Mouse (Mus musculus) cerebellum, adult 9-11 months (tissue): ENCODE data around the gene Txndc12.

ENCODE experiments used
- DNase-seq: peaks from one replicate; pipeline ENCODE4 v3.0.0; 2022

The Txndc12 gene

DNA sequence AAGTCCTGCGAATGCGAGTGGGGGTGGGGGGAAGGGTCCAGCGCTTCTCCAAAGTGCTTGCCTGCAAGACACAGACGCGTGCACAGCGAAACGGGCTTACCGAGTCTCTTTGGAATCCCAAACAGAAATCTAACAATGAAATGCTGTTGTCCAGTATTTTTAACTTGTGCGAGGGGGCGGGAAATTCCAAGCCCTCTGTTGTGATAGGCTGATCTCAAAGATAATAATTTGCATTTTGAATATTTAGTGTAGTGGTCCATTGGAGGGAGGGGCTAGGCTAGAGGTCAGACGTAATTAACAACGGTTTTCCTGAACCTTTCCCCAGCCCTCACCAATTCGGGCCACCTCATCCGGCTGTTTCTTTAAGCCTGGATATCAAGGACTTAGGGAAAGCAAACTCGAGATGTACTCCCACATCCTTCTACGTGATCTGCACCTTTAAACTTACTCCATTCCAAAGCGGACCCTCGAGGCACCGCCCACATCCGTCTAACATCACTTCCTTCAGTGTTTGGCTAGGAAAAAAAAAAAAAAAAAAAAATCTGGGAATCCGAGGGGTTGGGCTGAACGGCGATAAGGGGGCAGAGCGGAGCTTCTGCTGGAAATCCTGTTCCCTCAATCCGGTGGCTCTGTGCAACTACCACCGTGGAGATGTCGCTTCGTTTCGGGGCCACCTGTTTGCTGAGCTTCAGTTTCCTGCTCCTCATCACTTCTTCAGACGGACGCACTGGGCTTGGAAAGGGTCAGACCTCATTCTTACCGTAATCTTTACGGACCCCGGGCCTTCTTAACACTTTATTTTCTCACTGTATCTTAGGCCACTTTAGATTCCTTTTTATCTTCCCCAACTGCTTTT, at the start of gene Txndc12:
Txndc12 (plus strand) TSS at position 487 of the 856 bp plus-strand sequence.
- DNase-seq, result peak; percentile 88

DNA sequence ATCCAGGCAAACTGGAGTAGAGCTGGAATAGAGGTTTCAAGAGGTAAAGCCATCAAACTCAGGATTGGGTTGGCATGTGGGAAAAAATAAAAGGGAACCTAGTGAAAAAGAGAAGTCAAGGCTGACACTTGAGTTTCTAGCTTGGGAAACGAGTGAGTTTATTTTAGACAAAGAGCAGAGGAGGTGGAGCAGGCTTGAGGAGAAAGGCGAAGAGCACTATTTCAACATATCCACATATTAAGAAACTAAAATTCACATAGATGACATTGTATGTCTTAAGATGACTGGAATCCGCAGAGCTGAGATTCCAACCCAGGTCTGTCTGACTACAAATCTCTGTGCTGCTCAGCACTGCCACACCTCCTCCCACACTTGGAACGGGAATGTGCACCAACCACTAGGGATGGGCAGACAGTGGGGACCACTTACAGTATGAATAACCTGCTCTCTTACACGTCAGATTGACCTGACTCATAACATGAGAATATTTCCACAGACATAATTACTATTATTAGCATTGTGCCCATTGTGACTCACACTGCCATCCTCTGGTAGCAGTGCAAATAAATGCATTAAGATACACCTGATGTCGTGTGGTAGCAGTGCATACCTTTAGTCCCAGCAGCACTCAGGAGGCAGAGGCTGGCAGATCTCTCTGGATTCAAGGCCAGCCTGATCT, 45.0 kb upstream of the Txndc12 start:
- no peak for DNase-seq

DNA sequence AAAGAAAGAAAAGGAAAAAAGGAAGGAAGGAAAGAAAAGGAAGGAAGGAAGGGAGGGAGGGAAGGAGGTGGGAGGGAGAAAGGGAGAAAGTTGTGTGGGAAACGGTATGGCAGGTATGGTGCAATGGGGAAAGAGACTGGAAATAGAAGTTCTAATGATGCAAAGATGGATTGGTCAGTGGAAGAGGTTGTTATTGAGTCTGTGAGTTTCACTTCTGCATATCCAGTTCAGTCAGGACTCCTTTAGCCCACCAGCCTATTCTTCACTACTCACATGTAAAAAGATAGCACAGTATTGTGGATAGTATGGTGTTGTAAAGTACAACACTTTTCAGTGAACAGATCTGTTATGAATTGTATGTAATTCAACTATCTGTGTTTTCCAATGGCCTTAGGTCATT, 43.9 kb upstream of the Txndc12 start:
- DNase-seq, result no peak

DNA sequence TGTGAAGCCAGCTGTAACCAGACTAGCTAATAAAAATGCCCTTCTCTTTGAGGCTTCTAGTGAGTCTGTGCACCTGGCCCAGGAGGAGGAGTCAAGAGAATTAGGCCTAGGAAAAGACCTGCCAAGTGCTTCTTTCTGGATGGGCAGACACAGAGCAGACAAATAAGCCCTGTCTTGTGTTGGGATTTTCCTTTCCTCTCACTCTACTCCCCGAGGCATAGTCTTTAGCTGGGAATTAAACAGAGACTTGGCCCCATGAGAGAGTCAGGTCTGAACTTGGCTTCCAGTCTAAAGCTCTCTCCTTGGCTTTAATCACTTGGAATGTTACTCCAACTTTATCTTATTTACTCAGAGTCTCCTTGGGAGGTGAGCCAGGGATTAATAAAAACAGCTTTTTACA, 40.5 kb upstream of the Txndc12 start:
- DNase-seq, result no peak

DNA sequence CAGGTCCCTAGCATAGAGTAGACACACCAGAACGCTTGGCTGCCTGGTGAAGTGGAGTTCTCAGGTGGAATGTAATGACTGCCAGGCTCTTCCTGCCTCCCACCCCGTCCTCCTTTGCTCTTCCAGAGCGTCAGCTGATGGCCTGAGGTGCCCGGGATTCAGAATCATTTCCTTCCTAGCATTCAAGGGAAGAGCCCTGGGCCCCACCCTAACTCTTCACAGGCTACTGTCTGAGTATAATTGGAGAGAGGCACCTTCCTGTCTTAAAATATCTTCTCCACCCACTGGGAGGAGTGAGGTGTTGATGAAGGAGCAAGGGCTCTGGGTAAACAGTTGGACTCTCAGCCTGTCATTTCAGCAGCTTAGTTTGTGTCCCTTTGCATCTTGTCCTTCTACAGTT, 37.7 kb upstream of the Txndc12 start:
- no peak for DNase-seq

DNA sequence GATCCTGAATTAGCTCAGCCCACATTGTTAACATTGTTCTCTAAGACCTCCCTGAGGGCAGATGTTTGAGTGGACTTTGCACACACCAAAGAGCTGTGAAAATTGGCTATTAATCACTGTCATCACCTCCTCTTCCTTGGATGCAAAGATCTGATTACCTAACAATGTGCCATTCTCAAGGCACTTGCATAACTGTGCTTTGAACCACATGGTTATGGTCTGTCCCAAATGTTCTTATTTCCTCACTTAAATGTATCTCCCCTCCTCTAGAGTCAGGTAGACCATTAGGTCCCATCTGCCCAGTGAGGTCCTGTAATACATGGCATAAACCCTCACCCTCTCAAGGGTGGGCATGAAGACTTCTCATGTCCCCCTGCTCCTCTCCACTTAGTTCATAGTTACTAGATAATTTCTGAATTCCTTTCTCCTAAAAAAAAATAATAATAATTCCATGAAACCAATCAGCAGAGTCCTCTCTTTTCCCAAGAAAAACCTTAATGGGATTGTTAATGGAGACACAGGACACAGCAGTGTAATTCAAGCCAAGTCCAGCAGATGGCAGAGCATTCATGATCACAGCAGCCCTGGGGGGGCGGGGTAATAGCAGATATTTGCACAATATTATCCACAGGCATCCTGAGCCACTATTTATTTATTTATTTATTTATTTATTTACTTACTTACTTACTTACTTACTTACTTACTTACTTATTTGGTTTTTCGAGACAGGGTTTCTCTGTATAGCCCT, 36.1 kb upstream of the Txndc12 start:
- DNase-seq, result peak; percentile 47

DNA sequence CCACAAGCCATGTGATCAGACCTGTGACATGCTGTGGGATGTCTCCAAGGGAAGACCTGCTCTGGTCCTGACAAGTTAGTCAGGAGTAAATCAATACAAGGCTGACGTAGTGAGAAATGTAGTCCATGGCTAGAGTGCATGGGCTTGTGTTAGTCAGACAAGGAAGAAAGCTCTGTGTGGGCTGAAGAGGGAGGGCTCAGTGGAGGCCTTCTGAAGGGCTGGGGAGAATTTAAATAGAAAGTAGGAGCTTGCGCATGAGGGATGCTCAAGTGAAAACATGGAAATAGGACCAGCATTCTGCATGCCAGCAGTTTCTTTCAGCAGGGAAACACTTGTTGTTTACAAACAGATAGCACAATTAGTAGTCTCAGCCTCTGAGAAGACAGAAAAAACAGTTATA, 30.9 kb upstream of the Txndc12 start:
- no peak for DNase-seq

DNA sequence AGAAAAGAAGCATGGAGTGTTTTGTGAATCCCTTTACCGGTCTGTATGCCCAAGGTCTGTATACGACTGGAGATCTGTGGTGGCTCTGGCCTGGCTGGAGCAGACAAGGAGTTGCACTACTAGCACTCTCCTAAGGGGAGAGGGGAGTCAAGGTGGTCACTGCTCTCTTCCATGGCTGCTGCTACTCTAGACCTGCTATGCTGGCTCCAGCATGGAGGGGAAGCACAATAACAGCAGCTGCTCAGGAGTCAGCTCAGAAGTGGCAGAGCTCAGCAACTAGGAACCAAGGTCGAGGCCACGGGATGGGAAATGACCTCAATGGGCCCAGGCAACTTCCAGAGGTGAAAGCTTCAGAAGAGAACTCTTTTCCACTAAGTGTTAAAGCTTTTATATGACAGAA, 23.3 kb upstream of the Txndc12 start:
- no peak for DNase-seq

DNA sequence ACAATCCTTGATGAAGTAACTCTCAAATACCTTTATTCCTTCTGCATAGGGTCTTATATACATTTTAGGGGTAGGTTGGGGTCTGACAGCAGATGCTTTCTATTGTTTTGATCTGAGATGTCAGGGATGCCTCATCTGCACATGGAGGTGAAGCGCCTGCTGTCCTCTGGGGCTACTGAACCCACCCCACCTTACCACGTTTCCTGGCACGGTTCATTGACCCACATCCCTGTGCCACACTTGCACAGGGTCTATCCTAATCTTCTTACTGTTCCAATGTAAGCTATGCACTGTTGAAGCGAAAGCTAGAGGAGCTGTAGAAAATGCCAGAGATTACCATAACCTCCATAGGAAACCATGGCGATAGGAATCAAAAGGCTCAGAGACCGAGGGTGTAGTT, 22.9 kb upstream of the Txndc12 start:
- DNase-seq, result no peak

DNA sequence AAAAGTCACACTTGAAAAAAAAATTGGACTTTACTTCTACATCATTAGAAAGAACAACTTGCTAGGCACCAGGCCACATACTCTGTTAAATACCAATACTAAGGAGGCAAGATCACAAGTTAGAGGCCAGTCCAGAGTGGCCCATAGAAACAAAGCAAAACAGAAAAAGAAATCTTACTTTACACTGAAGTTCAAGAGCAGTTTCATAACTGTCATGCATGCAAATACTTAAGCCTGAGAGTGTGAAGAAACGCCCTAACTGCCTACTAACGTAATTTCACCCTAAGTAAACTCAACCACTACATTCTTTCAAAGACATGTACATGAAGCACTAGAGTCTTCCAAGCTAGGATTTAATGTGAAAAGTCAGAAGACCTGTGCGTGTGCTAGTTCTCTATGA, 8.7 kb upstream of the Txndc12 start:
- DNase-seq, result no peak

DNA sequence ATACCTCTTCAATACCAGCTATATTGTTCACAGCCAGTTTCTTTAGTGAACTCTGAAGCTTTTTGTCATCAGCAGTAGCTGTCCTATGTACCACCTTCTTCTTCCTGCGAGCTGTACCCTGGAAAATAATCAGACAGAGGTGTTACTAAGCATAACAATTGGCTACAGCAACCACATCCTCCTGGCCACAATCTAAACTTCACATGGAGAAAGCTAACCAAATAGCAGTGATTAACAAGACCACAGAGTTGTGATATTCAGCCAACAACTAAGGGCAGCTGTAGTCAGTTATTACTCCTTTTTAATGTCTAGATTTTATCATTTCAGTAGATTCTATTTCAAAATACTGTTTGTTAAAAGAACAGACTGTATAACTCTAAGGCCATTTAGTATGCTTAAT, 8.3 kb upstream of the Txndc12 start:
- no peak for DNase-seq

DNA sequence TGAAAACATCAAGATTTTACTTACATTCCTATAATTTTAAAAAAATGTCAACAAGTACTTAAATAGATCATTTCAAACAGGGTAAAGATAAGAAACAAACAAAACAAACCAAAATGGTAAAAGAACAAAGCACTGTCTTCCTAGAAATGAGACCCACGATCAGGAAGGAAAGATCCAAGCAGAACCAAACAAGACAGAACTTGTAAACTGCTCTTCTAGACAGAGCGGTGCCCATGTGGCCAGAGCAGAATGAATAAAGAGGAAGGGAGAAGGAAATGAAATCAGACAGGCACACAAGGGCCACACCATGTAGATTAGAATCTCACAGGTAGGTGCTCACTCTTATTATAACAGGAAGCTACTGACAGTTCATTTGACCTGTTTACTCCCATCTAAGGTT, 7.8 kb upstream of the Txndc12 start:
- DNase-seq, result no peak

DNA sequence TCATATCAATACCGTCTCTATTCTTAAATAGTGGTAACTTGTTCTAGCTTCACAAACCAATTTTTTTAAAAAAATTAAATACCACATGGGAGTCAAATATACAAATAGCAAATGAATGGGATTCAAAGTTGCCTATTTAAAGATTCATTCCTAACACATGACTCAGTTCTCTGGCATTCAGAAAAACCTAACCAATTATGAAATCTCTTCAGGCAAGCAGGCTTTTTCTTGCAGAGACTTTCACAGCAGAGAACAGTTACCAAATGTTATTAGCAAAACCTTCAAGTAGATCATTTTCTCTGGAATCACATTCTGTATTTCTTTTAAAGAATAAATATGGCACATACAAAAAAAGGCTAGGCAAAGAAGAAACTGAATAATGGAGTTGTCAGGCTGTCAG, 3.7 kb upstream of the Txndc12 start:
- no peak for DNase-seq

DNA sequence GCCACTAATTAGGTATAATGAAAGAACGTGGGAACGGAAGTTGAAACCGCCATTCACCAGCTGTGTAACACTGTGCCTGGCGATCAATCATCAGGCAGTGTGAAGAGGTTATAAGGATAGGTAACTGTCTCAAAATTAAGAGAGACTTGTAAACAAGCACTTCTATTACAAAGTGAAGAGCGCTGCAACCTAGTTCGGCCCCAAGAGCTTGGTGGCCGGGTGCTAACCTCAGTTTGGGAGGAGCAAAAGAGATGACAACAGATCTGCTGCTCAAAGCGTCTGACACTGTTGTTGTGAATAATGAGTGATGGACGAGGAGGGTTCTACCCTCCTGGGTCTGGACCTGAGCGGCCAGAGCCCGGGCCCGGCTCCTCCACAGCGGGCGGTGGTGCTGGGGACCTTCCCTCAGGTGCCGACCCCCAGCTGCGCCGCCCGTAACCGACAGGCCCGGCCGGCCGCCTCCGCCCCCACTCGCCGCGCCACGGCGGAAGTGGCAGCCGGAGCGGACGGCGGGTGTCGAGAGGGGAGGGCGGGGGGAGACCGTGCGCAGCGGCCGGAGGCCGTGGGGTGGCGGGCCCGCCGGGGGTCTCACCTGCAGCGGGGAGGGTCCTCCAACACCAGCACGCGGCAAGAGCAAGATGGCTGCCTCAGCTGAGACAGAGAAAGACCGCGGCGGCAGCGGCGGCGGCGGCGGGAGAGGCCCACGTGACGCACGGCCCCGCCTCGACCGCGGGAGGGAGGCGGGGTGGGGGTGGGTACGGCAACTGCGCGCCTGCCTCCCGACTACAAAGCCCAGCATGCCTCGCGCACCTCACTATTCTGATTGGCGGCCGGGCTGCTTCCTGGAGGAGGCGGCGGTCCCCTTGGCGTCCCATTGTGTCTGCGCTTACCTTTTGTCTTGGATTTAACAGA, 1.2 kb upstream of the Txndc12 start, which contains the start of gene Btf3l4:
Btf3l4 (minus strand) TSS at position 699 of the 912 bp plus-strand sequence.
- peak; percentile 93 for DNase-seq

DNA sequence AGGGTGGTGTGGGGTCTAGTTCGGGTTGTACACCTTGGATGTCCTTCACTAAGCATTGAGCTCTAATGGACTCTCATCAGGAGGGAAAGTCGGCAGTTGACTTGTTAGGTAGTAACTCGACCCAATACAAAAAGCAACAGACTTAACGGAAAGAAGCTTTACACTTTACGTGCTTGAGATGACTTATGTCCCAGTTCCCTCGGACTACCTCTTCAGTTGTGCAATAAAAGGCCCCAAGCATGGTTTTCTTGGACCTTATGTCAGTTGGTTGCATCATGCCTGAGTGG, 630 bp upstream of the Txndc12 start:
- no peak for DNase-seq

DNA sequence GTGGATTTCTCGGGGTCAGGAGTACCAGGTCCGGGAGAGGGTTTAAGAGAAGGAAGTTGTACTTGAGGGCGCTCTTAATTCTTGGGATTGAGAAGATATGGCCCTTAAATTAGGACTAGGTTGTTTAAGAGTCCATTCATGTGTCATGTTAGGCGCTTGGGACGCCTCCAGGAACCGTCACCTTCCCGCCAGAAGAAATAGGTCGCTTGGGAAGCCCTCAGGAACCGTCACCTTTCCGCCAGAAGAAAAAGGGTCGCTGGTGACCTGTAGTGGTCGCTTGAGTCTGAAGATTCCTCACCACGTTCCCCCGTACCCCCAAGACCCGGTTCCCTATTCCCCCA, 540 bp downstream of the Txndc12 start:
- peak; percentile 62 for DNase-seq

DNA sequence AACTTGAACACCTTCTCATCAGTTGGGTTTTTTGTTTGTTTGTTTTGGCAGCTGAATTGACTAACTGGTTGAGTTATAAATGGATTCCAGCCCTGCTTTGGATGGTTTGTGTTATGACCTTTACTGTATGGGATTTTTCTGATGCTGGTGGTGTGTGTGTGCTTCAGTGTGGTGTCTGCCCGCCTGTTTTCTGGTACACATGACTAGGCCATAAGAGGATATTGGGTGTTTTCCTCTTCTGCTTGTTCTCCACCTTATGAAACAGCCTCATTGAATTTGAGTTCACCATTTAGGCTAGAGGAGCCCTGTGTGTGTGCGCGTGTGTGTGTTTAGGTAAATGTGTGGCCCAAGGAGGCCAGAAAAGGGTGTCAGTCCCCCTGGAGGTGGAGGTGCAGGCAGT, 1.1 kb downstream of the Txndc12 start:
- no peak for DNase-seq

DNA sequence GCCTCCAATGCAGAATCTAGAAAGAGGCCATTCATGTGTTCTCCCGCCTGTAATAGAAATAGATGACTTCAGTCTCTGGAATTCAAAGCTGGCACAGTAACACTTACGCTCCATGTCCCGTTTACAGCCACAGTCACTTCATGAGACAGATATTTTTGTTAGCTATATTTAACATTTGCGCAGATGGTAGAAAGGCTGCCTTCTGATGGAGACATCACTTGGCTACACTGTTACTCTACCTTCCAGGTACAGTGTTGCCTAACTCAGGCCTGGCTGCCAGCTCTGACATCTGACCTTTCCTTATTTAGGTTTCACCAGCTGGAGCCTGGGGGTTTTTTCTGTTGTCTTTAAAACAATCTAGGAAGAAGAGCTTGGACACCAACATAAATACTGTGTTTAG, 3.6 kb downstream of the Txndc12 start:
- peak; percentile 65 for DNase-seq

DNA sequence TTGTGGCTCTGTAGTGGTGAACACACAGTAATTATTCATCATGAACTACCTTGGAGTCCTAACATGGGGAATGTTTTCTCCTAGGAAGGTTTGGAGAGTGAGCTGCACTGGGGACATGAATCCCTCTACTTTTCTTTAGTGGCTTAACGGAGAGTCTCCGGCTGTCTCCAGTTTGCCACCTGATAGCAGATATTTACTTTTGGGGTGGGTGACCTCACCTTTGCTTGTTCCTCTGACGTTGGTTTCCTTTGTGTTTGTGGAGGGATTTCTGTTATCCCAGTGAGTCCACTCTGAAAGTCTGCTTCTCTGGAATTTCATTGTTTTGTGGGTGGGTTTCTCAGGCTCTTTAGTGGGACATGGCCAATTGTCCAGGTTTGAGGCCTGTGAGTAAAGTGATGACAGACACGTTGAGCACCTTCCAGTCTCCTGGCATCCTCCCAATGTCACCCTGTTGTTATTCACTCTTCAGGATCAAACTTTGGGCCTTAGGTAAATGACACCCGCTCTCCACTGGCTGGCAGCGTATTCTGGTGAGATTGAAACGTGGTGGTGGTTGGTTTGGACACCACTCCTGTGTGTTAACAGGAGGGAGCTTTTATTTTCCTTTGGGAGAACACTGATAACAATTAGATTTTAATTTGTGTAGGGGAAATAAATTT, 7.6 kb downstream of the Txndc12 start:
- DNase-seq, result no peak

DNA sequence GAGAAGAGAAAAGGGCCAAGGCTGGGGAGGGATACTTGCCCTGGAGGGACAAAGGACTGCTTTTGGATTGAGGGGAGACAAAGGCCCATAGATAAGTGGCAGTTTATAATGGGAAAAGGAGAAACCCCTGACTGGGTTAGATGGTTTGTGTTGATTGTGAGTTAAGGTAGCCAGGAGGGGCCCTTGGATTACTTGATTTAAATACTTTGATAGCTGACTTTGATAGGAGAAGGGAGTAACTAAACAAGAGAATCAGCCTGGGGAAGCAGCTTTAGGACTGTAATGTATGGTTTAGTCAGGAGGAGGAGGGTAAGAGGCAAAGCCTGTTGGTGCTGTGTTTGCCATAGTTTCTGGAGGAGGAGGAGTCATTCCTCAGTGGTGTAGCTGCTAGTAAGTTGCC, 8.9 kb downstream of the Txndc12 start:
- no peak for DNase-seq

DNA sequence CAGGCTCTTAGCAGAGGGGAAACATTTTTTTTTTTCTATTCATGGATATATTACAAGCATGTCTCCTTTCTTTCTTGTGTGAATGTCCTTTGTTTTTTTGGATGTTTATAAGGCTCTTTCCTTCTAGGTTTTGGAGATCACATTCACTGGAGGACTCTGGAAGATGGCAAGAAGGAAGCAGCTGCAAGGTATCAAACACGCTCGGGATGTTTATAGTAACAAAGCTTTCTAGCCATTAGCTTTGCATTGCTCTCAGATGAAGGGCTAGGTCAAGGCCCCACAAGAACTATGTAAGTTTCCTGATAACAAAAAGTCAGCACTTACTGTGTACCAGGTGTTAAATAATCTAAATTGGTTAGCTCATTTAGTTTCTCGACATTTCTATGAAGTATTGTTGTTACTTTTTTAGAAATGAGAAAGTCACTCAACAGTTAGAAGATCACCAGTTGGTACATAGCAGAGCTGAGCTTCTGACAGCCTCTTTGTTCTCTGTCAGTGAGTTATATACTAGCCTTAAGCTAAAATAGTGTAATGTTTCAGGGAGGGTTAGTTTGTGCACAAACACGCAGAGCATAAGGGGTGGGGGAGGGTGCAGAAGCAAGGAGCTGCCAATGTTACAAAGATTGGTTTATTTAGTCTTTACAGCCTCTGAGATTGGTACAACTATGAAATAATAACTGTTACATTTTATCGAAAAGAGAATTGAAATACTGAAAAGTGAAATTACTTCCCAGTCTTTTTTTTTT, 11.6 kb downstream of the Txndc12 start:
- DNase-seq, result no peak
